Mouse (Mus musculus) limb, embryonic 11.5 days (tissue): Measurements from ENCODE around the gene Dusp7. TPM values are rescaled to one million over a fixed set of nuclear protein-coding genes. Genes with fewer than 3 reads are reported as not detected.

Experiments used
- ATAC-seq: fragments of 200-750 bp; cut with Nextera tagmentation; 2 replicates; pipeline ENCODE4 v1.8.0; 2017; ENCODE audit warnings: low read depth; ENCODE audit not compliant: insufficient number of reproducible peaks, low FRiP score, low TSS enrichment
- DNase-seq: peaks from one replicate; pipeline ENCODE4 v3.0.0-alpha.2; 2015; ENCODE audit warnings: low spot score
- H3K27ac ChIP-seq: fragments of 300-500 bp; sonication (generic); replicated peaks from 2 replicates; pipeline ENCODE4 v1.5.1; 2014; ENCODE audit warnings: low read depth, mild to moderate bottlenecking, low read length
- H3K27me3 ChIP-seq: fragments of 300-500 bp; sonication (generic); 2 replicates; pipeline ENCODE4 v1.6.1; 2014; ENCODE audit warnings: mild to moderate bottlenecking, low read length, mixed read lengths; ENCODE audit not compliant: control insufficient read depth, insufficient read depth
- H3K36me3 ChIP-seq: fragments of 300-500 bp; sonication (generic); 2 replicates; pipeline ENCODE4 v1.6.1; 2014; ENCODE audit warnings: mild to moderate bottlenecking, low read length, moderate library complexity, mixed read lengths; ENCODE audit not compliant: control insufficient read depth, insufficient read depth
- H3K4me1 ChIP-seq: fragments of 300-500 bp; sonication (generic); 2 replicates; pipeline ENCODE4 v1.6.1; 2014; ENCODE audit warnings: low read length, mixed read lengths; ENCODE audit not compliant: control insufficient read depth, insufficient read depth
- H3K4me2 ChIP-seq: fragments of 300-500 bp; sonication (generic); 2 replicates; pipeline ENCODE4 v1.6.1; 2014; ENCODE audit warnings: low read depth, mild to moderate bottlenecking, moderate library complexity; ENCODE audit not compliant: severe bottlenecking
- H3K4me3 ChIP-seq: fragments of 300-500 bp; sonication (generic); 2 replicates; pipeline ENCODE4 v1.5.1; 2014; ENCODE audit warnings: low read depth, low read length
- H3K9ac ChIP-seq: fragments of 300-500 bp; sonication (generic); 2 replicates; pipeline ENCODE4 v1.6.1; 2014; ENCODE audit warnings: mild to moderate bottlenecking, low read length
- H3K9me3 ChIP-seq: fragments of 300-500 bp; sonication (generic); 2 replicates; pipeline ENCODE4 v1.6.1; 2016; ENCODE audit warnings: low read length; ENCODE audit not compliant: control insufficient read depth
- WGBS: fragments of 180-500 bp; shearing (Covaris S2); extraction: QIAGEN DNeasy Blood & Tissue Kit; methylation state at CpG from one replicate; pipeline ENCODE4 v1.1.7; 2014; 5-methylcytosine and 5-hydroxymethylcytosine counted together
- polyA plus RNA-seq: library from polyadenylated mRNA; unstranded; fragments of >200 nt; fragmentation: Nextera tagmentation; extraction: Ambion mirVana; gene quantifications from 2 replicates; pipeline ENCODE4 v1.2.1, GENCODE M21; 2014

The Dusp7 gene
- polyA plus RNA-seq, 1 experiment from 2014 or later = 63.4 TPM

- 0 out of 2 replicates have a peak overlapping the region, but pooled peaks have one; percentile 27 for H3K9ac ChIP-seq
- no peaks in the 10 kb centered on the region for H3K36me3 ChIP-seq
- 75% methylated on average over 9 of the region's 9 CpGs for whole genome bisulfite sequencing
- H3K27ac ChIP-seq = peak overlapping the region; percentile 95
- H3K4me1 ChIP-seq = peaks cover 55% of the 10 kb centered on the region
- DNase-seq (no peak), ATAC-seq (no peak)
- no peak overlapping the region for H3K4me3 ChIP-seq
- H3K9me3 ChIP-seq = no peaks in the 10 kb centered on the region
- H3K4me2 ChIP-seq = no peak overlapping the region
- H3K27me3 ChIP-seq = no peaks in the 10 kb centered on the region
Observed at GRCm38 (mm10) chr9:106337620-106338019, 30.8 kb upstream of the Dusp7 start.

DNA sequence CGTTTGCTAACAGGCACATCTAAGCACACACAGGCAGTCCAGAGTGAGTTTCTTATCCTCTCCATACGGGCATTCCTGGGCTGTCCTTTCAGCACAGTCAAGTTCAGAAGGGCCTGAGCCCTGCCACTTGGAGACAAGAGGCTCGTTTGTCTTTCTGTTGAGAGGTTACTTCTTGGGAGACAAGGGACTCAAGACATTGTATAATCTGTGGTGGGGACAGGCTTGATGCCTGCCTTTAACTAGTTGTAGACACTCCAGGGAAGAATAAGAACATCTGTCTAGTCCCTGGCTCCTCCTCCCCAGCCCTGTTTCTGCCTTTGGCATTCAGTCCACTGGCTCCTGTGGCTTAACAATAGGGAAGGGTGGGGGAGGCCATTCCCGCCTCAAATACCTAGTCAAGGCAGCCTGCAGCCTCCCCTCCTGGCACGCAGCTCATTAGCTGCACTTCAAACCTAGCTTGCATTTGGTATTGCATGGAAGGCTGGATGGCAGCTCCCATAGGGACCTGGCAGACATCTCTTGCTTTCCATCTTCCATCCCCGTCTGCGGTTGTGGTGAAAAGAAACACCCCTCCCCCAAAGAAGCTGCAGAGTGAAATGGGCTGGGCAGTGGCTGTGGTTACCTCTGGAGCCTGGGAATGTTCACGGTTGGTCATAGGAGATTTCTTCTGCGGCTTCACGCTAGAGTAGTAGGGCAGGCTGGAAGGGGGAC lies 29.8 kb upstream of the Dusp7 start:
- ATAC-seq (no peak), DNase-seq (peak; percentile 65)
- H3K4me2 ChIP-seq = peak overlapping the region; percentile 16; the same call in 1 of the 2 replicates
- no peak overlapping the region for H3K4me3 ChIP-seq
- H3K27ac ChIP-seq = peak overlapping the region; percentile 95
- WGBS = 14% methylated on average over 10 of the region's 10 CpGs
- H3K36me3 ChIP-seq = no peaks in the 10 kb centered on the region
- H3K9me3 ChIP-seq = no peaks in the 10 kb centered on the region
- H3K27me3 ChIP-seq = no peaks in the 10 kb centered on the region
- H3K9ac ChIP-seq = peak overlapping the region; percentile 45
- H3K4me1 ChIP-seq = peaks cover 55% of the 10 kb centered on the region

GRCm38 (mm10) chr9:106339173-106339558 lies 29.3 kb upstream of the Dusp7 start:
- Histone ChIP-seq H3K36me3 (no peaks in the 10 kb centered on the region), H3K27me3 (no peaks in the 10 kb centered on the region), H3K4me3 (no peak overlapping the region), H3K9me3 (no peaks in the 10 kb centered on the region), H3K9ac (peak overlapping the region; percentile 45), H3K4me1 (peaks cover 55% of the 10 kb centered on the region), H3K4me2 (no peak overlapping the region; the same call in 1 of the 2 replicates), H3K27ac (peak overlapping the region; percentile 95)
- DNase-seq = peak; percentile 32
- no peak for ATAC-seq
- 56% methylated on average over 6 of the region's 6 CpGs for WGBS

GRCm38 (mm10) chr9:106339730-106340129 lies 28.7 kb upstream of the Dusp7 start:
- Histone ChIP-seq H3K27ac (peak overlapping the region; percentile 95), H3K4me2 (no peak overlapping the region), H3K4me3 (no peak overlapping the region), H3K36me3 (no peaks in the 10 kb centered on the region), H3K9me3 (no peaks in the 10 kb centered on the region), H3K4me1 (peaks cover 55% of the 10 kb centered on the region), H3K27me3 (no peaks in the 10 kb centered on the region), H3K9ac (no peak overlapping the region)
- 80% methylated on average over 4 of the region's 4 CpGs for WGBS
- ATAC-seq (no peak), DNase-seq (no peak)

- ATAC-seq (peak; percentile 45; the same call in 1 of the 2 replicates), DNase-seq (peak; percentile 67)
- WGBS = 9% methylated on average over 13 of the region's 13 CpGs
- Histone ChIP-seq H3K4me3 (no peak overlapping the region), H3K4me1 (peaks cover 61% of the 10 kb centered on the region), H3K9ac (peak overlapping the region; percentile 37; the same call in 1 of the 2 replicates), H3K36me3 (no peaks in the 10 kb centered on the region), H3K27me3 (no peaks in the 10 kb centered on the region), H3K27ac (peak overlapping the region; percentile 95), H3K4me2 (peak overlapping the region; percentile 20; the same call in 1 of the 2 replicates), H3K9me3 (no peaks in the 10 kb centered on the region)
Observed at GRCm38 (mm10) chr9:106340501-106341312, 27.7 kb upstream of the Dusp7 start.

DNA sequence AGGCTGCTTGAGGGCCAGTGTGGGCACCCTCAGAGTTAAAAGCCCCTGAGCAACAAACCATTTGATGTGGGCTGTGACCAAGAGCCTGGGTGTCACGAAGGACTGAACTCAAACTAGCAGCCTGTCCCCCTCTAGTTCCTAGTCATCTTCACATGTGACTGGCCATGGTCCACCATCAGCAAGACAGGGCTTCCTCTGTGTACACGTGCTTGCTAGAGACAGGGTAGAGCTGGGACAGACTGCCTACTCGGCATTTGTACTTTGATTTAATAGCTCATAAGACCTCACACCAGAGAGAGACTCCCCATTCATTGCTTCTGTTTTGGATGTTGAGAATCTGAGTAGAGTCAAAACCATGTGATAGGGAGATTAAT lies 27.1 kb upstream of the Dusp7 start:
- H3K4me3 ChIP-seq = no peak overlapping the region
- H3K4me1 ChIP-seq = peaks cover 61% of the 10 kb centered on the region
- 10% methylated on average over 3 of the region's 3 CpGs for WGBS
- ATAC-seq = no peak
- no peak for DNase-seq
- H3K27ac ChIP-seq = peak overlapping the region; percentile 95
- H3K27me3 ChIP-seq = no peaks in the 10 kb centered on the region
- H3K36me3 ChIP-seq = no peaks in the 10 kb centered on the region
- H3K9ac ChIP-seq = peak overlapping the region; percentile 37; the same call in 1 of the 2 replicates
- peak overlapping the region; percentile 20; the same call in 1 of the 2 replicates for H3K4me2 ChIP-seq
- no peaks in the 10 kb centered on the region for H3K9me3 ChIP-seq

- H3K4me3 ChIP-seq = no peak overlapping the region
- H3K4me2 ChIP-seq = no peak overlapping the region
- H3K27ac ChIP-seq = no peak overlapping the region; the same call in 1 of the 2 replicates
- no peak overlapping the region for H3K9ac ChIP-seq
- no peaks in the 10 kb centered on the region for H3K36me3 ChIP-seq
- 91% methylated on average over 9 of the region's 9 CpGs for WGBS
- no peak for DNase-seq
- H3K27me3 ChIP-seq = no peaks in the 10 kb centered on the region
- H3K9me3 ChIP-seq = no peaks in the 10 kb centered on the region
- no peak for ATAC-seq
- H3K4me1 ChIP-seq = peaks cover 52% of the 10 kb centered on the region
Observed at GRCm38 (mm10) chr9:106342573-106342972, 25.9 kb upstream of the Dusp7 start.

DNA sequence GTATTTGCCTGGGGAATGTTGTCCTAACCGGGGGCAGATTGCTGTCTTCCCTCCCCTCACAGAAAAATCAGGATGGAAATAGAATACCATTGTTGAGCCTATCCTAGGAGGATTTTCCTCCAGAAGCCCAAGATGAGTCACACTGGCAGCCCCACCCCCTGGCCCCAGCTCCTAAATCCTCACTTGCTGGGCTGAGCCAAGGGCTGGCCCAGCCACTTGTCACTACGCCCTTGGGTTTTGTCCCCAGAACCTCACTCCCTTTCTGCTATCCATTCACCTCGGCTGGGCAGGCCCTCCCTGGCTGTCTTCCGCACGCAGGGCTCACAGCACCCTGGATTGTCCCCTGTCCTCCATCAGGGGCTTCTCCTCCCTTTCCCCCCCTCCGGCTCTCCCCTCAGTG lies 23.3 kb upstream of the Dusp7 start:
- H3K9me3 ChIP-seq = no peaks in the 10 kb centered on the region
- ATAC-seq (no peak), DNase-seq (no peak)
- H3K4me1 ChIP-seq = peaks cover 48% of the 10 kb centered on the region
- H3K27ac ChIP-seq = no peak overlapping the region
- no peaks in the 10 kb centered on the region for H3K36me3 ChIP-seq
- 0 out of 2 replicates have a peak overlapping the region, but pooled peaks have one; percentile 1 for H3K9ac ChIP-seq
- no peaks in the 10 kb centered on the region for H3K27me3 ChIP-seq
- no peak overlapping the region for H3K4me2 ChIP-seq
- 52% methylated on average over 6 of the region's 6 CpGs for WGBS
- H3K4me3 ChIP-seq = no peak overlapping the region
